Mouse (Mus musculus) urinary bladder, postnatal 4 days (tissue): Measurements from ENCODE around the gene Krtcap3.

ENCODE experiments used
- DNase-seq, 2 experiments: peaks; one replicate each; pipeline ENCODE4 v3.0.0; 2021 to 2022; ENCODE audit warnings: low spot score in 2 of 2

The Krtcap3 gene

DNA sequence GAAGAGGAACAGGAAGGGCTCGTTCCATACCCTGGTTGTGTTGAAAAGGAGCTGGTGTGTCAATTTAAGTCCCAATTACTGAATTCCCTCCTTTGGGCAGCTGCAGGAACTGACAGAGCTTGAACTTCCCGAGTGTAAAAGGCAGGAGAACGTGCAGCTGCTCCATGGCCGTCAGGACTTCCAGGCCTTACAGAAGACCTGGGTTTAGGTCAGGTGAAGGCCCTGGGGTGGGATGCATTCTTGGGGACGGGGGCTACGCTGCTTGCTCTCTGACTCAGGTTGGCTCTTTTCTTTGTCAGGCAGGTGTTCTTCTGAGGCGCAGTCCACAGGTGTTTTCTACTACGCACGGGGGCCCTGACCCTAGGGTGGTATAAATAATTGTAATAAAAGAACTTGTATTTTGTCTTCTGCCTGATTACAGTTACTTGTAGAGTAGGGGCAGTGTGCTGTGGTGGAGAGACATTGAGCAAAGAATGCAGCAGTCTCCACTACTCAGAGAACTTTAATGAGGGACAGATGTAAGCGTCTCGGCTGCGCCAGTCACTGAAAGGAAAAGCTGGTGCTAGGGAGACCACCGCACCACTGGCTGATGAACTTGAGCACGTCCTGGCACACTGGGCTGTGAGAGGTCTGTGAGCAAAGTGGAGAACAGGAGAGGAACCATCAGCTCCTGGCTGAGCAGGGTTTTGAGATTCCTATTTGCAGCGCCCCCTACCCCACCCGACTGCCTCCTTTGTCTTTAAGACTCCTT is 1.5 kb downstream of the Krtcap3 start:
- DNase-seq: no peak

DNA sequence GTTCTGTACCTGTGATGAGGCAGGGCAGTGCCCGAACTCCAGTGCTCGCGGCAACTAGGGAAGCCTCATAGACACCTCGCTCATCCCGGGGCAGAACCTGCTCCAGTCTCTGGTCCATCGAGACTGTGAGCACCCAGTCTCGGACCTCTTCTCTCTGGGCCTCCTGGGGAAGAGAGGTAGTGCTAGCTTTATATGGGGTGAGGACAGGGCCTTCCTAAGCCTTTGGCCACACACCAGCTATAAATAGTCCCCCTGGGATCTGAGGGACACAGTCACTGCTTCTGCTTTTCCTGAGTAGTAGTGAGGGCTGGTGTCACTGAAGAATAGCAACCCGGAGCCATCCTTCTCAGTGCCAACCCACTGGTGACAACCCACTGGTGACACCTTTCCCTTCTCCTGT is 2.3 kb downstream of the Krtcap3 start:
- DNase-seq: no peak

DNA sequence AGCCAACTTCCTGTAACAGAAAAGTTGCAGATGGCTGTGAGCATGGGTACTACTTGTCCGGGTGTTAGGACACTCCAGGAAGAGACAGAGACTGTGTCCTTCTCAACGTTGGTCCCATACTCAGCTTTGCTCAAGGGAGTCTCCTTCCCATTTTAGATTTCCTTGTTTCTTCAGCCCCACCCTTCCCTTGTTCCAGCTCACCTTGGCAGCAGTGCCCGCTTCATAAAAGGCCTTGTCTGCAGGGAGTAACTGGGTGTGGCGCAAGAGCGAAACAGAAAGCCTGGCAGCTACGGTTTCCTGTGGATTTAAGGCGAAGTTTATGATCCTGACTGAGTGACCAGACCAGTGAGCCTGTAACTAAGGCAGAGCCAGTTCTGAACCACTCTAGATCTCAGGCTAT is 3.0 kb downstream of the Krtcap3 start:
- DNase-seq: no peak

DNA sequence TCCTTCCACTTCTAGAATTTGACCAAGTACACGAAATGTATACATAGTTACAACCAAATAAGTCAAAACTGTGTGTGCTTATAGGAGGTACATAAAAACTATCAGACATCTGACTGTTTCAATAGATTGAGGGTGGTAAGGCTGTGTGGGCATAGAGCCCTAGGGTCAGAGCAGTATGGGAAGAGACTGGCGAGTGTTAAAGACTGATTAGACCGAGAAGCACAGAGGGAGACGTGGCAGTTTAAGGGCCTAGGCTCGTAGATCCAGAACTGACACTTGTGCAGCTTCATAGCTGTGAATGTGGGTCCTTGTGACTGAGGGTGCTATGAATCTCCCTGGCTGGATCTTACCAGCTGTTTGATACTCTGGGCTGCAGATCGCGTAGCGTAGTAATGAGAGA is 3.4 kb downstream of the Krtcap3 start:
- DNase-seq: no peak

DNA sequence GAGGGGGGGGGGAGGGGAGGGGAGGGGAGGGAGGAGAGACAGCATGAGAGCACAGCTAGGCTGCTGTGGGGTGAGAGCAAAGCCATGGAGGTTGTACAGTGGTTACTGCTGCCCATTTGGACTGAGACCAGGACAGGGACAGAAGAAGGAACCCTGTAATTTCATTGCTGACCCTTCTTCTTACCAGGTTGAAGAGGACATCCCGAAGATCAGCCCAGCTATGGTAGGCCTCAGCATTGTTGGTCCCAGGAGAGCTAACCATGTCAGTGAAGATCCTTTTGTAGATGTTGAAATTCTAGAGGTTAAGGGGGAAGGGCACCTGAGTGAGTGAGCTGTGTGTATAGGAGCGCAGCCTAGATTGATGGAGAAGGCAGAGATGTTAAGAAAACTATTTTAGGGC is 3.9 kb downstream of the Krtcap3 start:
- no peak for DNase-seq

DNA sequence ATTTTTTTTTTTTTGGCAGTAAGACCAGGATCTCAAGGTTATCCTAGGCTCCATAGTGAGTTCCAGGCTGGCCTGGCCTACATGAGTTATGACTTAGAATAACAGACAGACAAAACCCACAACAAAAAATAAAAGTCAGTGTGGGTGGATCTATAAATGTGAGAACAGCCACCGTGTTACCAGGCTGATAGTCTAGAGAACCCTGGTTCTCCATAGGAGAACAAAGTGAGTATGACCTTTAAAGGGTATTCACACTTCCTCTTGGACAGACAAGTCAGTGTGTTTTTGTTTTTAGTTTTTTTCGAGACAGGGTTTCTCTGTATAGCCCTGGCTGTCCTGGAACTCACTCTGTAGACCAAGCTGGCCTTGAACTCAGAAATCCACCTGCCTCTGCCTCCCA is 4.5 kb downstream of the Krtcap3 start:
- DNase-seq: no peak

DNA sequence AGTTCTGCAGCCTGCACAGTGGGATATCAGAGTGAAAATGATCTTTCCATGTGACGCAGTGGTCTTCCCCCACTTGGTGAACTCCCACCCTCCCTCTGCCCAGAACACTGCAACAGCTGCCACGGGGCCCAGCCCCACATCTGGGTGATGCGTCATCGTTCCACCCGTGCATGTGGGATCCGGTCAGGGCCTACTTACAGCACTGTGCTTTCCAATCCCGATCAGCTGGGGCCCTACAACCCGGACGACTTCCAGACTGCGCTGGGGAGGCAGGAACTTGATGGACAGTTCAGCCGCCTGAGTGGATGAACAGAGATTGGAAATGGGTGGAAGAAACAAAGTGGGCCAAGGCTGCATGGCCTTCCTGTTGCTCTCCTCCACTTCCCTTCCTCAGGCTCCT is 6.1 kb downstream of the Krtcap3 start:
- no peak for DNase-seq

DNA sequence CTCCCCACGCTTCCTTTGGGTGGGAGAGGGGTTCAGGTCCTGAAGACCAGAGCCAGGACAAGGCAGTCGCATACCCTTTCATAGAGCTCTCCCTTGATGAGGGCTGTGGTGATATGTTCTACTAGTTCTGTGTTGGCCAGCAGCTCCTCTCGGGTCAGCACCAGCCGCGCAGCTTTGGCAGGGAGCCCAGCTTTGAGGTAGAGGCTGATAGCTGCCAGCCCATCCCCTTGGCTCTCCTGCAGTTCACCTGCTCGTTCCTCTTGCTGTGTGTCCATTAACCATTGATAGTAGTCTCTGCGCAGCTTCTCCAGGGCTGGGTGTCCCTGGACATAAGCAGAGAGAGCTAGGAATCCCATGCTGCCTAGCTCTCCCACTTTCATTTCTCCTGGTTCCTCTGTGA is 14.6 kb downstream of the Krtcap3 start:
- no peak for DNase-seq

DNA sequence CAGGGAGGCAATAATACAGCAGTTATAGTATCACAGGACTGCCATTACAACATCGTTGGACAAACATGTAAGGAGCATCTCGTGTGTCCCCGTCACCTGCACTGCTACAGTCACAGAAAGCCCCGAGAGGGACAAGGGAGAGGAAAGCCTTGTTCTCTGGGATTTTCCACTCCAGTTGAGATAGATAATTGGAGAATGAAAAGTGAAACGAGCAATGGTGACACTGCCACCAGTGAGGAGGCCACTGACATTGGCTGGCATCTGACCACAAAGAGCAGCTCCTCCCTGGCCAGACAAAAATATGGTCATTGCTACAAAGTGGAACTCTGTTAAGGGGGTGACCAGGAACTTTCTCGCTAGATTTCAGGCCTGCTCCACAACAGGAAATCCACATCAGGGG is 16.2 kb downstream of the Krtcap3 start:
- no peak for DNase-seq

DNA sequence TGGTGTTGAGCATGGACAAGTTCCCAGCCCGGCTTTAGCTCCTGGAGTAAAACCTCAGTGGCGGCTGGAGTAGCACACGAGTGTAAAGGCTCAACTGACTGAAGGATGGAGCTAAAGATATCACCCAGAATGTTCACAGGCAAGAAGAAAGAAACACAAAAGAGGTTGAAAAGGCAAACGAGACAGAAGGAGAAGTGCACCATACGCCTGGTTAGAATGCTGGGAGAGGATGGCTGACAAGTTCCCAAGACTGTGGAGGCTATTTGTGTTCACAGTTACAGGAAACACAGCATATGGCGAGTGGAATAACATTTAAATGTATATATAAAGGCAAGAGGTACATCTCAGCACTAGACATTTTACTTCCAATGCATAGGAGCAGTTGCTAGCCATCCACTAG is 21.5 kb downstream of the Krtcap3 start:
- no peak for DNase-seq

DNA sequence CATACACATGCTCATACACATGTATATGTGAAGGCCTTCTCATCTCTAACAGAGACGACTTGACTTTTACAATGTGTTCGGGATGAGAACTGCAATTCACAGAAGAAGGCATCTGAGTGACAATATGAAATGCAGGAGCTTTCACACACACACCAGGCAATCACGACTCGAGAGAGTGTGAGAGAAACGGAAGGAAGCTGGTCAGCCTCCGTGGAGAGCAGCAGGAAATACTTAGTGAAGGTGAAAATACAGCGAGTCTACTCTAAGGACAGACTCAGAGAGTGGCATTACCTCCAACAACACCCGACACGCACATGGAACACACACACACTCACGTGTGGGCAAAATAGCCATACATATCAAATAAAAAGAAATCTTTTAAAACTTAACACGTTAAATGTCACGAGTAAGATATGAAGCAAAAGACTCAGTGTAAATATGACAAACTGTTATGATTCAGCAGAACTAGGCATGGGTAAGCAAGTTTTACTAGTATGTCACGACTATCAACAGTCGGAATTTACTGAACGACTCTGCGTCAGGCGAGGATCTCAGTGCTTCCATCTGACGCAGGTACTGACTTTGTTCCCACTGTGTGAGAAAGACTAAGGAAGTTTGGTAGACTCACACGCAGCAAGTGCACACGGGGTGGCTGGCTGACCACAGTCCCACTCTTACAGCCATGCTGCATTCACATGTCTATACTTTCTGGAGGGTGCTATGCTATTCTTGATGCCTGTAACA is 27.9 kb downstream of the Krtcap3 start:
- no peak for DNase-seq

DNA sequence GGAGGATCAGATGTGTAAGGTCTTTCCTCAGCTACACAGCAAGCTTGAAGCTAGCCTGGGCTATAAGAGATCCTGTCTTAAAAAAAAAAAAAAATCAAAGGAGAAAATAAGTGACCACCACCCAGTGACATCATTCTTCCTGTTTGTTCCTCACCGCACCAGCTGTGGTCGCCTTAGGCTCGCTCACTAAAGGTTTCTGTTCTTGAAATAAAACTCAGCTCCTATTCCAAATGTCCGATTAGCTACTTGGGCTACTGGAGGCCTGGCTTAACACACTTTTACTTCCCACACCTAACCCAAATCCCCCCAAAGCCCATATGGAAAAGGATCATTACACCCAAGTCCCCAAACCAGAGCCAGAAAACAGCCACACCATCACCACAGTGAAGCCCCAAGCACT is 36.7 kb downstream of the Krtcap3 start:
- no peak for DNase-seq

DNA sequence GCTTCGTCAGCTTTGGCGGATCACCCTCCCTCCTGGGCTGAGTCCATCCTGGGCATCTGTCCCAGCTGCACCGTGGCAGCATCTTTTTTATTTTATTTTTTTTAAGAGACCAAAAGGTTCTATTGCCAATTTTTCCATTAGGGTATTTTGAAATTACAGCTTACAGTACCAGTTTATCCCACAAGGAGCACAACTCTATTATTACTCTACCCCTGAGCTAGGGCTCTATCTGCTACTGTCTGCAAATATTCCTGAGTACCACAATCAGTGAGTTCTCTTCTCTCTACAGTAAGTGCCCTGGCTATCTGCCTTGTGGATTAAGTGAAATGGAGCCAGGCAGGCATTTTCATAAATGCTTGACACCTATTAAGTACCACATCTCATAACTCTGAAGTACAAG is 37.2 kb downstream of the Krtcap3 start:
- no peak for DNase-seq

DNA sequence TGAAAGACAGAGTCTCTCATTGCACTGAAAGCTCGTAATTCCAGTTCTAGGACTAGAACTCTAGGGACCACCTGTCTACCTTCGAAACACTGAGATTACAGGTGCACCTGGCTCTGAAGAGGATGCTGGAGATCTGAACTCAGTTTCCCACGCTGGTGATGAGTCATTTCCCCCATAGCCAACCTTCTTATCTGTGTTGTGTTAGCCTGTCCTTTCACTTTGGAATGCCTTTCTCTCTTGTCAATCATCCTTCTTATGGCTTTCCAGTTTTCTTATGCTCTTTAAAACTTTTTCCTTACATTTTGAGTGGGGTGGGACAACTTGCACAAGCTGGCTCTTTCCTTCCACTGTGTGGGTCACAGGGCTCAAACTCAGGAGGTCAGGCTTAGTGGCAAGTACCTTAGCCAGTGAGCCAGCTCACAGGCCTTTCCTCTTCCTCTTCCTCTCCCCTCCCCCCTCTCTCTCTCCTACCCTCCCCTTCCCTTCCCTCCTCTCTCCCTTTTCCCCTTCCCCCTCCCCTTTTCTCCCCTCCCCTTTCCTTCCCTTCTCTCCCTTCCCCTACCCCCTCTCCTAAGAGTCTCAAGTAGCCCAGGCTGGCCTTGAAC is 38.2 kb downstream of the Krtcap3 start:
- DNase-seq: no peak

DNA sequence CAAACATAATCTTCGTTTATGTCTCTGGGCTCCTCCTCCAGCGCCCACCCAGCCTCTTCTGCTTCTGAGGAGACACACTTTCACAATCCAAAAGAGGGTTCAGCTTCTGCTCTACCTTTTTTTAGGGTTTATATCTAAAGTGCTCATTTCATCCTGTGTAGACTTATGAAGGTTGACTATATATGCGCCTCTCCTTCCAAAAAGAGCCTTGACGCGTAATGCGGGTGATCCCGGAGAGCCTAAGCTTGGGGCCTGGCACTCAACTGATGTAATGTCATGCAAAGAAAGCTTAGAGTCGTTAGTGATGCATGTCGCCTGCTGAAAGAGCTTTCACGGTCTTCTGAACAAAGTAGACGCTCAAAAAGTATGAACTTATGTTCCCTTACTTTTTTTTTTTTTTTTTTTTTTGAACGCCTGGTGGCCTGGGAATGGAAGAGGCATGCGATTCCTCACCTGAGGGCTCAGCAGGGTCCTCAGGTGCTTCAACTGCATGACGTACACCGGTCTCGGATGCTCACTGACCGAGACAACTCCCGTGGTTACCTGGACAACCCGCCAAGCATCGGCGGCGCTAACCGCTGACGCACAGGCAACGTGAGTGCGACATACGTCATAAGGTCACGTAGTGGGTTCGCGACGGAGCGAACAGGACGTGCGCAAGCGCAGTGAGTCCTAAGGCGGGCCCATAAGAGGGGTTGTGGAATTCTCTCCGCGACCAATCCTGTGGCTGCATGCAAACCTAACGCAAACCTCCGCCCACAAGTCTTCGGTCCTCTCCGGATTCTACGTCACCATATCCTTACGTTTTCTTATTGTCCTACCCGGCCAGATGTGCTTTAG is 39.2 kb downstream of the Krtcap3 start, which contains the start of gene Ift172:
Ift172 (minus strand) TSS at position 596 of the 840 bp plus-strand sequence.
- peak; percentile 93 to 95 for DNase-seq

DNA sequence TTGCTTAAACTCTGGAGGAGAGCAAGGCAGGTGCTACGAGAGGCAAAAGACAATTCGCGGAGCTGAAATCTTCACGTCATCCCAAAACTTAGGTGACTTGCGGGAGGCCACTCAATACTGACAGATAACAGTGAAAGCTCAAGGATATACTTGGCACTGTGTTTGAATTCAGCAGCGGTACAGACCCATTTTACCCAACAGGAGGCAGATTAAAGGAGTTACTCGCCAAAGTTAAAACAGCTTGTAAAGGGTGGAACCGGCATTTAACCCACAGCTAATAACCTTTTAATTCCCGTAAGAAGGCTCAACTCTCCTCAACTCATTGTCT is 39.8 kb downstream of the Krtcap3 start:
- DNase-seq: no peak

DNA sequence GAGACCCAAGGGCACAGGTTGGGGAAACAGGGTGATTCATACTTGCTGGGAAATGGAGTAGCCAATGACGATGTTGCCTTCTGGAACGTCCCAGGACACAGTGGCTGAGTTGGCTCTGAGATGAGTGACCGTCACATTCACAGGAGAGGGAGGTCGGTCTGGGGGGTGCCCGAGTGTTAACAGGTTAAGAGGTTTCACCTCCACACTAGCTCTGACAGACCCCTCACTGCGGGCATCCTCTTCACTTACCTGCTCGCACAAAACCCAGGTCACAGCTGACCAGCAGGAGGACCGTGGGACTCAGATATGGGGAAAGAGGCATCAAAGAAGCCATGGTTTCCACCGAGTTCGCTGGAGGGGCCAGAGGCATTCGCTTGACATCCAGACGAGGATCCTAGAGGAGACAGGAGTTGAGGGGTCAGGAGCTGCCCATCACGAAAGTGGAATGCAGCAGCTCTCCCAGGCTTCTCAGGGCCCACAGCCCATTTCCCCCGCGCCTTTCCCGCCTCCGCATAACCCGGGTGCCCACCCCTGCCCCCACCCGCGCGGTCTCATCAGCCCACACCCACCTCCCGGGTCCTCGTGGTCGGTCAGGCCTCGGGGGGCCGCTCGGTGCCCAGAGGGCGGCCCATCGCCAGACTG is 43.6 kb downstream of the Krtcap3 start:
- DNase-seq: no peak

DNA sequence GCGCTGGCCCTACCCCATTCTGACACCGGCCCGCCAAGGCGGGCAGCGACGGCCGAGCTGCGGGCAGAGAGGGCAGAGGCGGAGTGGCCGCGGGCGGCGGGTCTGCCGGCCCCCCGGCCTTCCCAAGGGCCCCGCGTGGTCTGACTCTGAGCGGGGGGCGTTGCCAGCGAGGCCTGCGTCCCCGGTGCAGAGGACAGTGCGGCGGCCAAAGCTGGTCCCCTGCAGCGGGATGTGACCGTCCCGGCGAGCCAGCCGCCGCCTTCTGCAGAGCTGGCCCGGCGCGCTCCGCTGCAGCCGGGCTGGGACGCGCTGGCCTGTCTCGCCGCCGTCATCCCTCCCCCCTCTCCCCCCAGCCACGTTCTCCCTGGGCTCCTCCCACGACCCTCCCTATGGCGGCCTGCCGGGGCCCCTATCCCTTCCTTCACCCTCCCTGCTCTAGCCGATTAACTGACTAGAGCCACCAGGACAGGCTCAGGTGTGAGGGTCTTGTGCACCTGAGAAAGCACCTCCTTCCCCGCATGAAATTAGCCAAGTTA is 44.2 kb downstream of the Krtcap3 start, which contains the start of gene Fndc4:
Fndc4 (minus strand) TSS at position 475 of the 536 bp plus-strand sequence.
- peak in 1 of 2 experiments; percentile 37 for DNase-seq

DNA sequence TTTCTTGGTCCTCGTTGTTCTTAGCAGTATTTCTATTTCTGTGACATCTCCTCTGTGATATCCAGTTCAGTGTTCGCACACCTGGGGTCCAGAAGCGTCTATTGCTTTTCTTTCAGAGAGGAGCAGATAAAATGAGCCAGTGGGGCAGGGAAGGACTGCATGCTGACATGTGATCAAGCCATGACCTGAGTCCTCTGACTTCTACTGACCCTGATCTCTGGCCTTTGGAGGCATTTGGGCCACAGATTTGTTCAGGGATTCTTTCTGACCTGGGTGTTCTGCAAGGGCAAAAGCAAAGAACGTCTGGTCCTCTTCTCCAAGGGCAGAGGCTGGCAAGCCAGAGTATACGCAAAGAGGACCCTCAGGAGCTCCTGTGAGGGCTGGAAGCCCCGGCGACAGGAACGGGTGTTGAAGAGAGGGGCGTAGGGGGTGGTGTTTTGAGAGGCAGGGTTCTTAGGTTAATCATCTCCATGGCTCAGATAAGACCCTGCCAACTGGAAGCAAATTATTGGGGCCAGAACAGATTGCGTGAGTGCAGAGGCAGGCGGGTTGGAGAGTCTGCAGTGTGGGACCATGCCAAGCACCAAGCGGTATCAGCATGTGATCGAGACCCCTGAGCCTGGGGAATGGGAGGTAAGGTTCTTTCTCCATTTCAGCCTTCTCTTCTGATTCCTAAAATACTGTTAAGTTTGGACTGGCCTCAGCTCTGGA is 45.7 kb downstream of the Krtcap3 start, which contains the start of gene Gckr:
Gckr (plus strand) TSS at position 397 of the 711 bp plus-strand sequence.
- no peak for DNase-seq

DNA sequence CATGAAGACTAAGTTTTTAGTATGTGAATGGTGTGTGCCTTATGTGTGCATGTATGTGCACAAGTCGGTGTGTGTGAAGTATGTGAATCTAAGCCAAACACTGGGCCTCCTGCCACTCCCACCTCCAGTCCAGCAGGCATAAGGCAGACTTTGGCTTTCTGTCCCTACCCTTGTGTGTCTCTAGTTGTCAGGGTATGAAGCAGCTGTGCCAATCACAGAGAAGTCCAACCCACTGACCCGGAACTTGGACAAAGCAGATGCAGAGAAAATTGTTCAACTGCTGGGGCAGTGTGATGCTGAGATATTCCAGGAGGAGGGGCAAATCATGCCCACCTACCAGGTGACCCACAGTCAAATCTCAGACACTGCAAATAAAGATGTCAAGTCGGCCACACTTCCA is 46.5 kb downstream of the Krtcap3 start:
- no peak for DNase-seq

DNA sequence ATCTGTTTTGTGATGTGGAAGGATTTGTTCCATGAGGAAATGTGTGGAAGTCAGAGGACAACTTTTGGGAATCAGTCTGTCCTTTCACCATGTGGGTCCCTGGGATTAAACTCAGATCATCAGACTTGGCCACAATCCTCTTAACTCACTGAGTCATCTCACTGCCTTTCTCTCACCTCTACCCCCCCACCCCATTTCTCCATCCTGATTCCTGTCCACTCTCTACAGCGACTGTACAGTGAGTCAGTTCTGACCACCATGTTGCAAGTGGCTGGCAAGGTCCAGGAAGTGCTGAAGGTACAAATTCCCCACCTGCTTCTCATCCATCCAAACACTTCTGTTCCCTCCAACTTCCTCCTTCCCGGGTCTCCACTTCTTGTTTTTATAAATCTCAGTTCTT is 47.0 kb downstream of the Krtcap3 start:
- no peak for DNase-seq
